In genomic region chr1:58713893-58714231, GRCm38 (mm10) we compare ENCODE assay signal across 8 mouse cellular contexts. TPM values are rescaled to one million over a fixed set of nuclear protein-coding genes. Genes with fewer than 3 reads are reported as not detected.
DNase-seq lines count a peak whose midpoint lies in the region; ATAC-seq lines count a peak whose summit lies in the region.

No protein-coding gene starts in this region.

- no peaks in the 10 kb centered on the region; the same call in 1 of the 2 replicates for H3K4me1 ChIP-seq in forebrain, embryonic 14.5 days (ENCODE audit: control insufficient read depth, insufficient read depth, low read length)
- peaks cover 20% of the 10 kb centered on the region for H3K4me1 ChIP-seq in hindbrain, embryonic 10.5 days (replicated peaks)
- peaks cover 22% of the 10 kb centered on the region for H3K4me1 ChIP-seq in limb, embryonic 10.5 days
- peaks cover 16% of the 10 kb centered on the region for H3K4me1 ChIP-seq in midbrain, embryonic 13.5 days (replicated peaks)

- peak; percentile 69 for DNase-seq in cerebellum, adult 11 months
- peak; percentile 80 for DNase-seq in adrenal gland, postnatal 25 days
- DNase-seq in forebrain, embryonic 14.5 days (ENCODE audit: low spot score) = peak; percentile 47
- DNase-seq in hindbrain, embryonic 10.5 days (ENCODE audit: low spot score) = no peak
- DNase-seq in limb, embryonic 10.5 days (ENCODE audit: low spot score) = peak; percentile 34

- WGBS in forebrain, embryonic 14.5 days = 25% methylated on average over 4 of the region's 4 CpGs
- WGBS in hindbrain, embryonic 10.5 days = 64% methylated on average over 4 of the region's 4 CpGs
- WGBS in limb, embryonic 10.5 days = 67% methylated on average over 4 of the region's 4 CpGs
- 52% methylated on average over 4 of the region's 4 CpGs for WGBS in midbrain, embryonic 13.5 days

- H3K9me3 ChIP-seq in forebrain, embryonic 14.5 days (replicated peaks; ENCODE audit: control insufficient read depth, low read length) = no peaks in the 10 kb centered on the region
- H3K9me3 ChIP-seq in hindbrain, embryonic 10.5 days = no peaks in the 10 kb centered on the region
- H3K9me3 ChIP-seq in limb, embryonic 10.5 days (replicated peaks) = no peaks in the 10 kb centered on the region
- no peaks in the 10 kb centered on the region for H3K9me3 ChIP-seq in midbrain, embryonic 13.5 days

- H3K27ac ChIP-seq in forebrain, embryonic 14.5 days (ENCODE audit: low read depth, low read length) = peak overlapping the region; percentile 56; the same call in 1 of the 2 replicates
- peak overlapping the region; percentile 97 for H3K27ac ChIP-seq in hindbrain, embryonic 10.5 days
- peak overlapping the region; percentile 94 for H3K27ac ChIP-seq in limb, embryonic 10.5 days
- H3K27ac ChIP-seq in midbrain, embryonic 13.5 days = no peak overlapping the region

- peak overlapping the region; percentile 44 for H3K4me3 ChIP-seq in forebrain, embryonic 14.5 days (ENCODE audit: low read depth, low read length)
- peak overlapping the region; percentile 70 for H3K4me3 ChIP-seq in hindbrain, embryonic 10.5 days
- H3K4me3 ChIP-seq in limb, embryonic 10.5 days = peak overlapping the region; percentile 74
- peak overlapping the region; percentile 64 for H3K4me3 ChIP-seq in midbrain, embryonic 13.5 days (replicated peaks)

- H3K36me3 ChIP-seq in forebrain, embryonic 14.5 days (ENCODE audit: control insufficient read depth, insufficient read depth, low read length) = 0 out of 2 replicates have a peak, but pooled peaks cover 2% of the 10 kb centered on the region
- H3K36me3 ChIP-seq in hindbrain, embryonic 10.5 days = peaks cover 31% of the 10 kb centered on the region
- peaks cover 35% of the 10 kb centered on the region for H3K36me3 ChIP-seq in limb, embryonic 10.5 days
- H3K36me3 ChIP-seq in midbrain, embryonic 13.5 days = 0 out of 2 replicates have a peak, but pooled peaks cover 2% of the 10 kb centered on the region

- H3K27me3 ChIP-seq in forebrain, embryonic 14.5 days (replicated peaks; ENCODE audit: control insufficient read depth, insufficient read depth, low read length) = no peaks in the 10 kb centered on the region
- no peaks in the 10 kb centered on the region for H3K27me3 ChIP-seq in hindbrain, embryonic 10.5 days (ENCODE audit: insufficient read depth, poor library complexity, severe bottlenecking)
- no peaks in the 10 kb centered on the region for H3K27me3 ChIP-seq in limb, embryonic 10.5 days (ENCODE audit: low read depth, poor library complexity, severe bottlenecking)
- H3K27me3 ChIP-seq in midbrain, embryonic 13.5 days = no peaks in the 10 kb centered on the region

- no peak for ATAC-seq in cerebellum, adult (ENCODE audit: insufficient number of reproducible peaks, low FRiP score, low TSS enrichment)
- no peak for ATAC-seq in forebrain, embryonic 14.5 days
- ATAC-seq in midbrain, embryonic 13.5 days = no peak
- no peak for ATAC-seq in megakaryocyte progenitor cell, adult 5-6 weeks (replicated peaks; ENCODE audit: poor library complexity)

- H3K9ac ChIP-seq in forebrain, embryonic 14.5 days (ENCODE audit: low read length) = peak overlapping the region; percentile 59
- H3K9ac ChIP-seq in midbrain, embryonic 13.5 days (replicated peaks) = peak overlapping the region; percentile 68; the same call in 1 of the 2 replicates

- H3K4me2 ChIP-seq in forebrain, embryonic 14.5 days (ENCODE audit: low read length) = peak overlapping the region; percentile 67
- peak overlapping the region; percentile 75 for H3K4me2 ChIP-seq in midbrain, embryonic 13.5 days (replicated peaks)

RNA-seq across cellular contexts. Expression of gene Cflar, which starts 2.6 kb away (rescaled TPM):
- 104 and 122 TPM in 2 replicates for total RNA-seq in adrenal gland, postnatal 25 days (2021)
- polyA plus RNA-seq in forebrain, embryonic 14.5 days (2014; fragmentation: Nextera tagmentation; extraction: Ambion mirVana) = 18.3 and 18.7 TPM in 2 replicates
- 26.6 and 29.8 TPM in 2 replicates for polyA plus RNA-seq in hindbrain, embryonic 10.5 days (2016; fragmentation: Nextera tagmentation; extraction: Ambion mirVana)
- 23.2 and 26.2 TPM in 2 replicates for polyA plus RNA-seq in limb, embryonic 10.5 days (2016; fragmentation: Nextera tagmentation; extraction: Ambion mirVana)
- polyA plus RNA-seq in midbrain, embryonic 13.5 days (2015; fragmentation: Nextera tagmentation; extraction: Ambion mirVana) = 15.9 and 16.4 TPM in 2 replicates
- 60.9 and 71.6 TPM in 2 replicates for total RNA-seq in megakaryocyte progenitor cell, adult 5-6 weeks (2015)
- 87.5 and 121 TPM in 2 replicates for total RNA-seq in megakaryocyte progenitor cell, adult 5-6 weeks (2017)

RNA-seq across cellular contexts. Expression of gene Als2cr12, which starts 18.1 kb away (rescaled TPM):
- 0.91 and 1.00 TPM in 2 replicates for total RNA-seq in adrenal gland, postnatal 25 days (2021)
- not detected in 2 replicates for polyA plus RNA-seq in forebrain, embryonic 14.5 days (2014; fragmentation: Nextera tagmentation; extraction: Ambion mirVana)
- polyA plus RNA-seq in hindbrain, embryonic 10.5 days (2016; fragmentation: Nextera tagmentation; extraction: Ambion mirVana) = not detected in 2 replicates
- polyA plus RNA-seq in limb, embryonic 10.5 days (2016; fragmentation: Nextera tagmentation; extraction: Ambion mirVana) = not detected in 2 replicates
- not detected in 2 replicates for polyA plus RNA-seq in midbrain, embryonic 13.5 days (2015; fragmentation: Nextera tagmentation; extraction: Ambion mirVana)
- total RNA-seq in megakaryocyte progenitor cell, adult 5-6 weeks (2015) = not detected in 2 replicates
- total RNA-seq in megakaryocyte progenitor cell, adult 5-6 weeks (2017) = 0.44 and 0.67 TPM in 2 replicates
